In the genomic region with DNA sequence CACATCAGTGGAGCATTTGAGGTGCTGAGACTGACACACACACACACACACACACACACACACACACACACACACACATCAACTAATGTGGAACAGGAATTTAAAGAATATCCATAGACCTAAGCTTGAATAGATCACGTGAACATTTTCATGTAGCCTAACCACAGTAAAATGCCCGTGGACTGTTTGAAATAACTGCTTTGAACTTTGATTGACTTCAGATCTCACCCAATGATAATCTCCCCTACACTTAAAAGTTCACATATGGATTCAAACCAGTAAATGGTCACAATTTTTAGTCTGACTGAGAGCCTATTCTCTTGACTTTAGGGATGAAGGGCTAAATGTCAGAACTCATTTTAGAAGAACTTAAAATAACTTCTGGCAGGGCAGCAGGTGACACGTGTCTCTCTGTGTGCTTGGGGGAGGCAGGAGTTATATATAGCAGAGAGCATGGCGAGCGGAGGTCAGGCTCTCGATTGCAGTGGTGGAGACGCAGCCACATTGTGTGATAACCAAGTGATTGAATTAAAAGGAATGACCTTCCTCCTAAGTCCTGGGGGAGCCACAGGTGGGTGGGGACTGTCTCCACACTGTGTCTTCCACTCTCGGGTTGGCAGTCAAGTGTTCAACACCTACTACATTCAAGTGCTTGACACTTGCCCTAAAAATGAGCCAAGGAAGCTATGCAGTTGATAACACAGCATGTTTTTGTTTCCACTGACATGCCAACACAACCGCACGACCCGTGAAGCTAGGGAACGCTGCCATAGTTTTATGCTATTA, we compare ENCODE assay signal across 8 mouse cellular contexts. TPM values are rescaled to one million over a fixed set of nuclear protein-coding genes. Genes with fewer than 3 reads are reported as not detected.
DNase-seq lines count a peak whose midpoint lies in the region; ATAC-seq and TF ChIP-seq lines count a peak whose summit lies in the region.

No protein-coding gene starts in this region.

- no peaks in the 10 kb centered on the region for H3K36me3 ChIP-seq in liver, postnatal 0 days (replicated peaks; ENCODE audit: insufficient read depth, low read length)
- H3K36me3 ChIP-seq in hindbrain, embryonic 12.5 days, result no peaks in the 10 kb centered on the region

- H3K9me3 ChIP-seq in liver, postnatal 0 days (ENCODE audit: low read length), result no peaks in the 10 kb centered on the region
- no peaks in the 10 kb centered on the region for H3K9me3 ChIP-seq in hindbrain, embryonic 12.5 days (replicated peaks)

- intact Hi-C loops in gastrocnemius, postnatal 14 days (cut with DNase I; ENCODE audit: low total_unique reads), result no loop called here

- no peak overlapping the region for H3K27ac ChIP-seq in liver, postnatal 0 days (ENCODE audit: low read depth)
- H3K27ac ChIP-seq in hindbrain, embryonic 12.5 days, result no peak overlapping the region

- no peaks in the 10 kb centered on the region for H3K27me3 ChIP-seq in liver, postnatal 0 days (ENCODE audit: insufficient read depth, low read length)
- no peaks in the 10 kb centered on the region for H3K27me3 ChIP-seq in hindbrain, embryonic 12.5 days

- peaks cover 4% of the 10 kb centered on the region; the same call in 1 of the 2 replicates for H3K4me1 ChIP-seq in liver, postnatal 0 days (ENCODE audit: insufficient read depth)
- peaks cover 22% of the 10 kb centered on the region for H3K4me1 ChIP-seq in hindbrain, embryonic 12.5 days

- H3K4me2 ChIP-seq in liver, postnatal 0 days (ENCODE audit: low read depth, low read length), result peak overlapping the region; percentile 24; the same call in 1 of the 2 replicates
- peak overlapping the region; percentile 50 for H3K4me2 ChIP-seq in hindbrain, embryonic 12.5 days (replicated peaks)

- DNase-seq in liver, postnatal 0 days, result no peak
- DNase-seq in liver (no peak), MN1 (ENCODE audit: low spot score) (no peak)
- peak; percentile 23 for DNase-seq in gastrocnemius, postnatal 14 days
- DNase-seq in naive thymus-derived CD4-positive, alpha-beta T cell, adult 2 months (ENCODE audit: low read depth), result peak; percentile 65
- no peak for DNase-seq in adrenal gland, adult 18-20 months (ENCODE audit: low spot score in 2 of 2)
- no peak for DNase-seq in adrenal gland, adult 2 months

- no peak overlapping the region for H3K4me3 ChIP-seq in liver, postnatal 0 days (ENCODE audit: low read depth, low read length)
- peak overlapping the region; percentile 30 for H3K4me3 ChIP-seq in hindbrain, embryonic 12.5 days

- no peak for TF ChIP-seq CTCF in liver, postnatal 0 days (IDR thresholded peaks at IDR 0.05; ENCODE audit: low read depth)

- TF ChIP-seq EP300 in liver, postnatal 0 days (IDR thresholded peaks at IDR 0.05; ENCODE audit: low read depth), result no peak

- ATAC-seq in liver, postnatal 0 days, result no peak
- ATAC-seq in hindbrain, embryonic 12.5 days (ENCODE audit: low FRiP score), result no peak

- no peak overlapping the region for H3K9ac ChIP-seq in liver, postnatal 0 days (replicated peaks)
- H3K9ac ChIP-seq in hindbrain, embryonic 12.5 days, result no peak overlapping the region

- WGBS in liver, postnatal 0 days (ENCODE audit: insufficient replicate concordance), result 41% methylated on average over 12 of the region's 12 CpGs
- 61% methylated on average over 12 of the region's 12 CpGs for WGBS in hindbrain, embryonic 12.5 days

RNA-seq across cellular contexts. Expression of a gene that starts 1.0 kb away (rescaled TPM):
- polyA plus RNA-seq in liver, postnatal 0 days (2015; fragmentation: Nextera tagmentation; extraction: Ambion mirVana), result 0.05 and 0.22 TPM in 2 replicates
- total RNA-seq in gastrocnemius, postnatal 14 days (2021), result 100 to 1,000 TPM; 109 to 140 TPM
- polyA plus RNA-seq in hindbrain, embryonic 12.5 days (2016; fragmentation: Nextera tagmentation; extraction: Ambion mirVana), result 4.0 and 5.0 TPM in 2 replicates
- total RNA-seq in adrenal gland, adult 18-20 months (2021), result 1 to 10 TPM in 1 of 2 experiments, under 1 TPM in 1; 0.99 to 1.4 TPM
- under 1 TPM; 0.52 to 0.79 TPM for total RNA-seq in adrenal gland, adult 2 months (2021)
- 0.13 and 0.21 TPM in 2 replicates for polyA plus RNA-seq in adrenal gland, adult 2 months (2012; rRNA removed)

Comparison
In these comparisons a context has a peak if more than half of its experiments do, and no peak if none do; other contexts are left out.
1. DNase-seq: peak in gastrocnemius, postnatal 14 days (single experiment) and naive thymus-derived CD4-positive, alpha-beta T cell, adult 2 months (single experiment); none in liver, postnatal 0 days (single experiment), liver (single experiment), MN1 (single experiment), adrenal gland, adult 18-20 months (0 of 2) and adrenal gland, adult 2 months (single experiment).
2. RNA of a gene that starts 1.0 kb away (total RNA-seq): 109 to 140 TPM in gastrocnemius, postnatal 14 days; 0.99 to 1.4 TPM in adrenal gland, adult 18-20 months and 0.52 to 0.79 TPM in adrenal gland, adult 2 months; every median in the first group is over 10 times any median in the second.